Mouse (Mus musculus) lung, postnatal 25 days (tissue): ENCODE results near the gene Gm20388.

Experiments used
- DNase-seq: peaks from one replicate; pipeline ENCODE4 v3.0.0; 2022; ENCODE audit warnings: low spot score

Gm20388 gene

GRCm38 (mm10) chr8:120607460-120607859, 696.8 kb downstream of the Gm20388 start:
- no peak for DNase-seq

- DNase-seq, result peak; percentile 69
Measured at GRCm38 (mm10) chr8:120607885-120608284, 697.2 kb downstream of the Gm20388 start.

- DNase-seq, result no peak
Measured at GRCm38 (mm10) chr8:120610824-120611223, 700.2 kb downstream of the Gm20388 start.

- DNase-seq, result no peak
Measured at GRCm38 (mm10) chr8:120614491-120614890, 703.9 kb downstream of the Gm20388 start.

- DNase-seq, result no peak
Measured at GRCm38 (mm10) chr8:120616663-120617626, 706.3 kb downstream of the Gm20388 start.

- DNase-seq, result peak; percentile 59
Measured at GRCm38 (mm10) chr8:120618110-120618509, 707.5 kb downstream of the Gm20388 start.

GRCm38 (mm10) chr8:120619235-120620180, 708.9 kb downstream of the Gm20388 start:
- peak; percentile 31 for DNase-seq

GRCm38 (mm10) chr8:120620441-120620840, 709.8 kb downstream of the Gm20388 start:
- no peak for DNase-seq

- DNase-seq, result no peak
Measured at GRCm38 (mm10) chr8:120622161-120622560, 711.5 kb downstream of the Gm20388 start.

- no peak for DNase-seq
Measured at GRCm38 (mm10) chr8:120623608-120624007, 713.0 kb downstream of the Gm20388 start.

GRCm38 (mm10) chr8:120626461-120626860, 715.8 kb downstream of the Gm20388 start:
- DNase-seq, result no peak

- no peak for DNase-seq
Measured at GRCm38 (mm10) chr8:120627298-120627697, 716.7 kb downstream of the Gm20388 start.

- no peak for DNase-seq
Measured at GRCm38 (mm10) chr8:120630031-120630430, 719.4 kb downstream of the Gm20388 start.

- DNase-seq, result no peak
Measured at GRCm38 (mm10) chr8:120630848-120631247, 720.2 kb downstream of the Gm20388 start.

GRCm38 (mm10) chr8:120631441-120632375, 721.1 kb downstream of the Gm20388 start:
- DNase-seq, result no peak

GRCm38 (mm10) chr8:120632969-120633664, 722.5 kb downstream of the Gm20388 start:
- no peak for DNase-seq

GRCm38 (mm10) chr8:120633665-120634271, 723.1 kb downstream of the Gm20388 start:
- no peak for DNase-seq

- peak; percentile 50 for DNase-seq
Measured at GRCm38 (mm10) chr8:120634329-120634839, 723.7 kb downstream of the Gm20388 start.

- no peak for DNase-seq
Measured at GRCm38 (mm10) chr8:120641245-120641644, 730.6 kb downstream of the Gm20388 start.
